Mouse (Mus musculus) hindbrain, embryonic 11.5 days (tissue): Measurements from ENCODE around the gene Maml3. TPM values are rescaled to one million over a fixed set of nuclear protein-coding genes. Genes with fewer than 3 reads are reported as not detected.

Experiments used
- ATAC-seq: fragments of 200-750 bp; cut with Nextera tagmentation; 2 replicates; pipeline ENCODE4 v1.8.0; 2017; ENCODE audit warnings: mild to moderate bottlenecking, moderate TSS enrichment, moderate library complexity; ENCODE audit not compliant: low FRiP score
- DNase-seq: peaks from one replicate; pipeline ENCODE4 v3.0.0-alpha.2; 2015; ENCODE audit warnings: low spot score
- H3K27ac ChIP-seq: fragments of 300-500 bp; sonication (generic); 2 replicates; pipeline ENCODE4 v1.5.1; 2014; ENCODE audit warnings: mild to moderate bottlenecking, low read depth, low read length
- H3K27me3 ChIP-seq: fragments of 300-500 bp; sonication (generic); 2 replicates; pipeline ENCODE4 v1.6.1; 2014; ENCODE audit warnings: mild to moderate bottlenecking, low read length, moderate library complexity, mixed read lengths; ENCODE audit not compliant: control insufficient read depth, insufficient read depth
- H3K36me3 ChIP-seq: fragments of 300-500 bp; sonication (generic); 2 replicates; pipeline ENCODE4 v1.6.1; 2014; ENCODE audit warnings: mild to moderate bottlenecking, low read length, moderate library complexity, mixed read lengths; ENCODE audit not compliant: control insufficient read depth, insufficient read depth
- H3K4me1 ChIP-seq: fragments of 300-500 bp; sonication (generic); replicated peaks from 2 replicates; pipeline ENCODE4 v1.6.1; 2014; ENCODE audit warnings: low read length, mixed read lengths; ENCODE audit not compliant: control insufficient read depth, insufficient read depth
- H3K4me2 ChIP-seq: fragments of 300-500 bp; sonication (generic); replicated peaks from 2 replicates; pipeline ENCODE4 v1.6.1; 2014; ENCODE audit warnings: mild to moderate bottlenecking, low read depth, low read length
- H3K4me3 ChIP-seq: fragments of 300-500 bp; sonication (generic); 2 replicates; pipeline ENCODE4 v1.5.1; 2014; ENCODE audit warnings: low read depth, low read length
- H3K9ac ChIP-seq: fragments of 300-500 bp; sonication (generic); 2 replicates; pipeline ENCODE4 v1.6.1; 2014; ENCODE audit warnings: low read depth, low read length
- H3K9me3 ChIP-seq: fragments of 300-500 bp; sonication (generic); 2 replicates; pipeline ENCODE4 v1.6.1; 2016; ENCODE audit warnings: low read length; ENCODE audit not compliant: control insufficient read depth
- WGBS: fragments of 180-500 bp; shearing (Covaris S2); extraction: QIAGEN DNeasy Blood & Tissue Kit; methylation state at CpG from one replicate; pipeline ENCODE4 v1.1.7; 2014; 5-methylcytosine and 5-hydroxymethylcytosine counted together
- polyA plus RNA-seq: library from polyadenylated mRNA; unstranded; fragments of >200 nt; fragmentation: Nextera tagmentation; extraction: Ambion mirVana; gene quantifications from 2 replicates; pipeline ENCODE4 v1.2.1, GENCODE M21; 2014

Gene Maml3
- polyA plus RNA-seq, 1 experiment from 2014 or later, result 7.5 TPM

- no peaks in the 10 kb centered on the region for H3K36me3 ChIP-seq
- H3K4me1 ChIP-seq, result peaks cover 10% of the 10 kb centered on the region
- DNase-seq (no peak), ATAC-seq (no peak)
- no peak overlapping the region for H3K4me3 ChIP-seq
- no peak overlapping the region for H3K27ac ChIP-seq
- no peak overlapping the region for H3K4me2 ChIP-seq
- no peak overlapping the region for H3K9ac ChIP-seq
- H3K27me3 ChIP-seq, result no peaks in the 10 kb centered on the region
- no peaks in the 10 kb centered on the region for H3K9me3 ChIP-seq
- 68% methylated on average over 6 of the region's 6 CpGs for whole genome bisulfite sequencing
These were observed 30.9 kb downstream of the Maml3 start for GRCm38 (mm10) chr3:52073959-52074358.

- Histone ChIP-seq H3K27ac (no peak overlapping the region), H3K27me3 (no peaks in the 10 kb centered on the region), H3K9me3 (no peaks in the 10 kb centered on the region), H3K4me2 (no peak overlapping the region), H3K36me3 (no peaks in the 10 kb centered on the region), H3K9ac (no peak overlapping the region), H3K4me1 (peaks cover 10% of the 10 kb centered on the region), H3K4me3 (no peak overlapping the region)
- ATAC-seq (no peak), DNase-seq (no peak)
- 36% methylated on average over 5 of the region's 5 CpGs for WGBS
These were observed 32.9 kb downstream of the Maml3 start for GRCm38 (mm10) chr3:52071996-52072395.

GRCm38 (mm10) chr3:52070163-52070478, 34.8 kb downstream of the Maml3 start:
- H3K4me2 ChIP-seq, result peak overlapping the region; percentile 45
- DNase-seq (no peak), ATAC-seq (peak; percentile 21; the same call in 1 of the 2 replicates)
- 1% methylated on average over 4 of the region's 4 CpGs for WGBS
- no peaks in the 10 kb centered on the region for H3K27me3 ChIP-seq
- peak overlapping the region; percentile 34 for H3K27ac ChIP-seq
- H3K9me3 ChIP-seq, result no peaks in the 10 kb centered on the region
- H3K4me3 ChIP-seq, result peak overlapping the region; percentile 25; the same call in 1 of the 2 replicates
- peak overlapping the region; percentile 49 for H3K9ac ChIP-seq
- no peaks in the 10 kb centered on the region for H3K36me3 ChIP-seq
- H3K4me1 ChIP-seq, result peaks cover 10% of the 10 kb centered on the region

- no peaks in the 10 kb centered on the region for H3K27me3 ChIP-seq
- peak overlapping the region; percentile 25 for H3K4me3 ChIP-seq
- H3K36me3 ChIP-seq, result no peaks in the 10 kb centered on the region
- H3K9me3 ChIP-seq, result no peaks in the 10 kb centered on the region
- peak; percentile 74 for DNase-seq
- 9% methylated on average over 25 of the region's 25 CpGs for WGBS
- peaks cover 10% of the 10 kb centered on the region for H3K4me1 ChIP-seq
- peak overlapping the region; percentile 49 for H3K9ac ChIP-seq
- peak overlapping the region; percentile 55 for H3K27ac ChIP-seq
- peak; percentile 68; the same call in 1 of the 2 replicates for ATAC-seq
- peak overlapping the region; percentile 45 for H3K4me2 ChIP-seq
These were observed 35.3 kb downstream of the Maml3 start for GRCm38 (mm10) chr3:52069304-52070162.

- DNase-seq, result no peak
- no peak overlapping the region for H3K4me2 ChIP-seq
- H3K4me1 ChIP-seq, result peaks cover 10% of the 10 kb centered on the region
- no peak overlapping the region for H3K4me3 ChIP-seq
- H3K27me3 ChIP-seq, result no peaks in the 10 kb centered on the region
- no peaks in the 10 kb centered on the region for H3K36me3 ChIP-seq
- 68% methylated on average over 3 of the region's 3 CpGs for WGBS
- no peaks in the 10 kb centered on the region for H3K9me3 ChIP-seq
- H3K9ac ChIP-seq, result no peak overlapping the region
- no peak for ATAC-seq
- no peak overlapping the region for H3K27ac ChIP-seq
These were observed 36.0 kb downstream of the Maml3 start for GRCm38 (mm10) chr3:52068885-52069284.

GRCm38 (mm10) chr3:52067181-52067580, 37.7 kb downstream of the Maml3 start:
- DNase-seq (no peak), ATAC-seq (no peak)
- WGBS, result 85% methylated on average over 6 of the region's 6 CpGs
- H3K4me3 ChIP-seq, result no peak overlapping the region
- H3K4me2 ChIP-seq, result no peak overlapping the region
- H3K36me3 ChIP-seq, result no peaks in the 10 kb centered on the region
- no peaks in the 10 kb centered on the region for H3K9me3 ChIP-seq
- H3K4me1 ChIP-seq, result peaks cover 12% of the 10 kb centered on the region
- H3K9ac ChIP-seq, result no peak overlapping the region
- H3K27ac ChIP-seq, result no peak overlapping the region
- H3K27me3 ChIP-seq, result no peaks in the 10 kb centered on the region

GRCm38 (mm10) chr3:52066142-52066541, 38.7 kb downstream of the Maml3 start:
- Histone ChIP-seq H3K9me3 (no peaks in the 10 kb centered on the region), H3K27ac (no peak overlapping the region), H3K36me3 (no peaks in the 10 kb centered on the region), H3K9ac (no peak overlapping the region), H3K4me3 (no peak overlapping the region), H3K4me2 (no peak overlapping the region), H3K27me3 (no peaks in the 10 kb centered on the region), H3K4me1 (peaks cover 13% of the 10 kb centered on the region)
- WGBS, result 67% methylated on average over 3 of the region's 3 CpGs
- ATAC-seq (no peak), DNase-seq (no peak)

GRCm38 (mm10) chr3:52063261-52063655, 41.6 kb downstream of the Maml3 start:
- Histone ChIP-seq H3K9me3 (no peaks in the 10 kb centered on the region), H3K27me3 (no peaks in the 10 kb centered on the region), H3K36me3 (no peaks in the 10 kb centered on the region), H3K27ac (no peak overlapping the region), H3K4me2 (no peak overlapping the region), H3K9ac (no peak overlapping the region), H3K4me3 (no peak overlapping the region), H3K4me1 (peaks cover 7% of the 10 kb centered on the region)
- DNase-seq, result no peak
- ATAC-seq, result no peak
- 89% methylated on average over 3 of the region's 3 CpGs for WGBS
